Mouse (Mus musculus): ENCODE measurements around the gene Slc22a17. TPM values are rescaled to one million over a fixed set of nuclear protein-coding genes. Genes with fewer than 3 reads are reported as not detected.

Gene Slc22a17
- polyA plus RNA-seq, 1 experiment, result 148 TPM

DNA sequence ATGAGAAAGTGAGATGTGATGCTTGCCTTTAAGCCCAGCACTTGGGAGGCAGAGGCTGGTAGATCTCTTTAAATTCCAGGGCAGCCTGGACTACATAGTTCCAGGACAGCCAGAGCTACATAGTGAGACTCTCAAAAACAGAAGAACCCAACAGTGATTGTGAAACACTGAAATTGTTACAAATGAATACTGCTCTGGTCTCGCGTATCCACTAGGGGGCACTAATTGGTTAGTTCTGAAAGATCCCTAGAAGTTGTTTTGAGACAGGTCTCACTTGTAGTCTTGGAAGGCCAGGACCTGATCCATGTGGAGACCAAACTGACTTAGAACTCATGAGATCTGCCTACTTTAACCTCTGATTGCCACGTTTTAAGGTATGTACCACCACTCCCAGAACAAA lies 12.5 kb downstream of the Slc22a17 start:
- DNase-seq (ENCODE audit: low spot score), result no peak

DNA sequence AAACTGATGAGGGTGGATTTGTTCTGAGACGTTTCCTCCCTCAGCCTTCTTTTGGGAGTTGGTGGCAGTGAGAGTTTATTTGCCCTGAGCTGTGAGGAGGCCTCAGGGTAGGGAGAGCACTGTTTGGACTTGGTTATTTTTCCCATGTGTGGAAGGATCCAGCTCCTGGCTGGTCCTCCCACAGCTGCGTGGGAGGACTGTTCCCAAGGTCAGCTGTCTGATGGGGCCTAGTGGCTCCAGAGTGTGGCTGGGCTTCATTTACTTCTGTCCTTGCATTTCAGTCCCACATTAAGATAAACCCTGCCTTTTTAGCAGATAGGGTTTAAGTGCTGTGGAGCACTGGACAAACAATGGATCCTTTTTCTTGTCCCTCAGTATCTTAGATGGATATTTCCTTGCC lies 15.5 kb downstream of the Slc22a17 start:
- no peak for DNase-seq (ENCODE audit: low spot score)

DNA sequence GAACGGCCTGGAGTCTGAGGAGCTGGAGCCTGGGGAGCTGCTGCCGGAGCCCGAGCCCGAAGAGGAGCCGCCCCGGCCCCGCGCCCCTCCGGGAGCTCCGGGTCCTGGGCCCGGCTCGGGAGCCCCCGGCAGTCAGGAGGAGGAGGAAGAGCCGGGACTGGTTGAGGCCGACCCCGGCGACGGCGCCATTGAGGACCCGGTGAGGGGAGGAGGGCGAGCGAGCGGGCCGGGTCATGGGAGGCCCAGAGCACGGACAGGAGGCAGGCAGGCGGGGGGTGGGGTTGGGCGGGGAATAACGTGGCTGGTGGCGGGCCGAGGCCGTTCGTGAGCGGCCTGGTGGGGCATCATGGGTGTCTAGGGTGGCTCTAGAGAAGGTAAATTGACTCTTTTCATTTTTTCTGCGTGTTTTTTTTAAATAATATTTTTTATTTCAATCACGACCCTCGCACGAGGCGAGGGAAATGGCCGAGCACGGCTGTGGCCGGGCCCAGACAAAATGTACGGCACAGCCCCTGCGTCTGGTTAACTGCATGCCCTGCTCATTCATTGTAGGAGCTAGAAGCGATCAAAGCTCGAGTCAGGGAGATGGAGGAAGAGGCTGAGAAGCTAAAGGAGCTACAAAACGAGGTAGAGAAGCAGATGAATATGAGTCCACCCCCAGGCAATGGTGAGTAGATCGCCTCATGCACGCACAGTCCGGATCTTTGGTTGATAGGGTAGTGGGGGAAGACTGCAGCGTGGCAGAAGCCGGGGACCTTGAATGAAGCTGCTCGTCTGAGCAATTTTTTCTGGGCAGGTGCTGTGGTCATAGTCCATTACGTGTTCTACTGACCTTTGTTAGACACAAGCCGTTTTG lies 18.4 kb downstream of the Slc22a17 start:
- no peak for DNase-seq (ENCODE audit: low spot score)

DNA sequence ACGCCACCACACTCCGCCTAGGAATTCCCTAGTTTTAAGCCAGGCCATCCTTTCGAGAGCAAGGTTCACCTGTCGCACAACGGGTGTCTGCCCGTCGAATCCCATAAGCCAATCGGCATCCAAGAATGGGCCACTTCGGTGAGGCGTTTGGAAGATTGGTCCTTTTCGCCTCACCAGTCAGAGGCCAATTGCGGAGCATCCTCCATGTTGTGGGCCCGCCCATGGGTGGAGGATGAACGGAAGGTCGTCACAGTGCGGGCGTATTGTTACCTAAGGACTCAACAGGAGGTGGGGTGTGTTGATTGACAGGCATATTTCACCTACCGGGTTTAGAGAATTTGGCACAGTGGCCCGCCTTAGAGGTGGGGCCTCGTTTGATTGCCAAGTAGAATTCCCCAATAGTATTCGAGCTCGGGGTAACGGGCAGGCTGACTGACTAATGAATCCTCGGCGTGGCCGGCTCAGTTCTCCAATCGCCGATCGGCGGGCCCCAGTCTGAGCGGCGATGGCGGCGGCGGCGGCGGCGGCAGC lies 19.2 kb downstream of the Slc22a17 start:
- peak; percentile 93 for DNase-seq (ENCODE audit: low spot score)

DNA sequence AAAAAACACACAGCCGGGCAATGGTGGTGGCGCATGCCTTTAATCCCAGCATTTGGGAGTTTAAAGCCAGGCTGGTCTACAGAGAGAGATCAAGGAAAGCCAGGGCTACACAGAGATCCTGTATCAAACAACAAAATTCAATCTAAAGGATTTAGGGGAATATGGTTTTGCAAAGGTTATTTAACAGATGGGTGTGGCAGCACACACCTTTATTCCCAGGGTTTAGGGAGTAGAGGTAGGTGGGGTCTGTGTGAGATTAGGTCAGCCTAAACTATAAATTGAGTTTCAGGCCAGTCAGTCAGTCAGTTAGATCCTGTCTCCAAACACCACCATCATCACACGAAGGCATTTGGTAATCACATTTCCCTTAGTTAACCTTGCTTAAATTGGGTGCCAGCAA lies 20.7 kb downstream of the Slc22a17 start, which contains the start of gene Pabpn1:
Gene Pabpn1 (plus strand): TSS at position 301 of the 400 bp plus-strand sequence.
- DNase-seq (ENCODE audit: low spot score), result no peak

DNA sequence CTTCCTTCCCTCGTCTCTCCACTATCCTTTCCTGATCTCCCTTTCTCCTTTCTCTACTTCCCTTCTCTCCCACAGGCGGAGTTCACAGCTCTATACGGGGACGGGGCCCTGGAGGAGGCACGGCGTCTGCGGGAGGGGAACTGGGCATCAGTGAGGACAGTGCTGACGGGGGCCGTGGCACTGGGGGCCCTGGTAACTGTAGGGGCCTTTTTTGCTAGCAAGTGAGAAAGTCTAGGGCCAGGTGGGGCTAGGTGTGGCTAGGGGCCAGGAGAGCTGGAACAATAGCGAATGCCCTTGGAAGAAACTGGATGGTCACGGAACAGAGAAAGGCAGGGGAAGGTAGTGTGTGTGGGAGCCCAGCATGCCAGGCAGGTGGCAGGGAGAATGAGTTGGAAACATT lies 27.6 kb downstream of the Slc22a17 start:
- DNase-seq (ENCODE audit: low spot score), result no peak

DNA sequence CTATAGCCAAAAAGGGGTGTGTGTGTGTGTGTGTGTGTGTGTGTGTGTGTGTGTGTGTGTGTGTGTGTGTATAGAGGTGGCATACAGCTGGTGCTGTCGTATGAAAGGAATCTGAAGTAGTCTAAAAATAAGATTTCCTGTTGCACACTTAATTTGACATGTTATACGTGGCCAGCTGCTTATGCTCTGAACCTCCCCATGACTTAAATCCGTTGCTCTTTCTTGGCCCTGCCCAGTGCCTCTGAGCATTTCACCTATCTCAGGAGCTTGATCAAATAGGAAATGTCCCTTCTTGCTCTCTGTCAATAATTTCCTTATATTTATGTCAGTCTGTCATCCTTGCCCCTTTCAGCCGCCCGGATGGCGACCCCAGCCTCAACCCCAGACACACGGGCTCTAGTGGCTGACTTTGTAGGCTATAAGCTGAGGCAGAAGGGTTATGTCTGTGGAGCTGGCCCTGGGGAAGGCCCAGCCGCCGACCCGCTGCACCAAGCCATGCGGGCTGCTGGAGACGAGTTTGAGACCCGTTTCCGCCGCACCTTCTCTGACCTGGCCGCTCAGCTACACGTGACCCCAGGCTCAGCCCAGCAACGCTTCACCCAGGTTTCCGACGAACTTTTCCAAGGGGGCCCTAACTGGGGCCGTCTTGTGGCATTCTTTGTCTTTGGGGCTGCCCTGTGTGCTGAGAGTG lies 28.8 kb downstream of the Slc22a17 start:
- no peak for DNase-seq (ENCODE audit: low spot score)

DNA sequence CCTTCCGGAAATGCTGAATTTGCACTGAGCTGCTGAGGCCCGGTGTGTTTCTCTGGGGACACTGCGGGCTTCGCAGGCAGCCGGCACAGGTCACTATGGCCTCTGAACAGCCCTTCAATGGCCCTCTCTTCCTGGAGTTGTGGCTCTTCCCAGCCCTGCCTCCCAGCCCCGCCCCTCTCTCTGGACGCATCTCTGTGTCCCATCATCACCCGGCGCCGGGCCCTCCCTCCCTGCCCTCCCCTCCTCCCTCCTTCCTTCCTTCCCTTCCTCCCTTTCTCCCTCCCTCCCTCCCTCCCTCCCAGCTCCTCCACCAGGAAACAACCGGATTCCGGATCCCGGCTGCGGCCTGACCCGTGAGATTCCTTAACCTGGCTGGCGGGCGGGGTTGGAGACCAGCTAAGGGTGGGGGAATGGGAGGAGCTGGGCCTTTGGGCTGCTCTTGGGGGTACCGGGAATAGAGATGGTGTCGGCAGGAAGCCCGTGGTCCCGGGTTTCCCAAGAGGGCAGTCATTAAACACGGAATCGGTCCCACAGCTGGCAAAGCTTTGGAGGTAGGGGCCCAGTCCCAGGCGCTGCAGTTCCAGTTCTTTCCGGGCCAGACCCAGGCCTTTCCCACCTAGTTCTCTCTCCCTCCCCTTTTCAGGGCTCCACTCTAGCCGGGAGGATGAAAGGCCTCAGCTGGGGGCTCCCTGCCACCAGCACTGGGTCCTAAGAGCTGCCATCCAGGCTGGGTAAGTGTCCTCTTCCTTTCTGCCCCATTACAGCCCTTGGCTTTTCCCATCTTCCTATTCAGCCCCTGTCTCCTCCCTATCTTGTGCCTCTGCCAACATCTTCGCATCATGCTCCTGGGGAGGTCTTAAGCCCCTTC lies 29.5 kb downstream of the Slc22a17 start, which contains the start of the genes Bcl2l2 and Gm20521:
Gene Bcl2l2 (plus strand): TSS at position 224 of the 868 bp plus-strand sequence.
Gene Gm20521 (plus strand): TSS at position 288 of the 868 bp plus-strand sequence.
- DNase-seq (ENCODE audit: low spot score), result peak; percentile 66

DNA sequence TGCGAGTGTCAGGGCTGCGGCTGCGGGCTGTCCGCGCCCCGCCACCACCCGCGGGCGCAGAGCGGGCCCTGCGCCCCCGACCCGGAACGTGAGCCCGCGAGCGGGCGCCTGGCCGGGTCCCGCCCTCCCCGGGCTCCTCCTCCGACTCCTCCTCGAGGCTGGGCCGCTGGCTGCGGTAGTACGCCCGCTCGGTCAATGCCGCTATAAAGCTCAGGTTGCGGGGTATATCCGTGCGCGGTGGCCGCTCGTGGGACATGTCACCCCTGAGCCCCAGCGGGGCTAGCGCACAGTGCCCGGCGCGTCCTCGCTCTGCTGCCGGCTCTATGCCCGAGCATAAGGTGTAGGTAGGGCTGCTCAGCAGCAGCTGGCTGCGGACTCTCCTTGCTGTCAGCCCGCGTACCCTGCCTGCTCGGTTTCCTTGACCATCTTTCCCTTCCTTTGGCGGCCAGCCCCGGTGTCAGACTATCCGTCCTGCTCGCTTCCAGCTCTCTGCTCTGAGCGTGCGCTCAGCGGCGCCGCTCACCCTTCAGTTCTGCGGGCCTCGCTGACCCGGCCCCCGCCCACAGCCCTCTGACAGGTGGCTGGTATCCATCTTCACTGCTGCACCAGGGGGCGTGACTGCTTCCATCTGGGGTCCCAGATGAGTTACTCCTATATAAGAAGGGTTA lies 35.8 kb downstream of the Slc22a17 start, which contains the start of gene Ppp1r3e:
Gene Ppp1r3e (minus strand): TSS at position 503 of the 668 bp plus-strand sequence.
- peak; percentile 74 for DNase-seq (ENCODE audit: low spot score)

DNA sequence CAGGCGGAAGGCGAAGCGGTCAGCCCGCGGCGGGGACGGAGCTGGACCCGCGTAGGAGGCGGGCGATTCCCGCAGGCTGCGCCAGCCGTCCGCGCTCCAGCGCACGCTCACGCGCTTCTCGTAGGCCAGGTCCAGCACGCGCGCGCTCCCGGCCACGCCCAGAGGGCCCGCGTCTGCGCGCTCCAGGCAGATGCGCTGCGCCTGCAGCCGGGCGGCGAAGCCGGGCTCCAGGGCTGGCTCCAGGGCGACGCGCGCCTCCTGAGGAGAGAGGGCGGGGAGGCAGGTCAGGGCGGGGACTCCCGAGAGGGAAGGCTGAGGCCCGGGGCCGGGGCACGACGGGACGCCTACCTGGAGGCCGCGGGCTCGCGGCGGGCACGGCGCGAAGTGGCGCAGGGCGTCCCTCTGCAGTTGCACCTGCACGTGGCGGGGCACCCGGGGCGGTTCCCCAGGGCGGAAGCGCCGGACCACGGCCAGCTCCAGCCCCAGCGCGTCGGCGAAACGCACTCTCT lies 36.3 kb downstream of the Slc22a17 start:
- peak; percentile 87 for DNase-seq (ENCODE audit: low spot score)

DNA sequence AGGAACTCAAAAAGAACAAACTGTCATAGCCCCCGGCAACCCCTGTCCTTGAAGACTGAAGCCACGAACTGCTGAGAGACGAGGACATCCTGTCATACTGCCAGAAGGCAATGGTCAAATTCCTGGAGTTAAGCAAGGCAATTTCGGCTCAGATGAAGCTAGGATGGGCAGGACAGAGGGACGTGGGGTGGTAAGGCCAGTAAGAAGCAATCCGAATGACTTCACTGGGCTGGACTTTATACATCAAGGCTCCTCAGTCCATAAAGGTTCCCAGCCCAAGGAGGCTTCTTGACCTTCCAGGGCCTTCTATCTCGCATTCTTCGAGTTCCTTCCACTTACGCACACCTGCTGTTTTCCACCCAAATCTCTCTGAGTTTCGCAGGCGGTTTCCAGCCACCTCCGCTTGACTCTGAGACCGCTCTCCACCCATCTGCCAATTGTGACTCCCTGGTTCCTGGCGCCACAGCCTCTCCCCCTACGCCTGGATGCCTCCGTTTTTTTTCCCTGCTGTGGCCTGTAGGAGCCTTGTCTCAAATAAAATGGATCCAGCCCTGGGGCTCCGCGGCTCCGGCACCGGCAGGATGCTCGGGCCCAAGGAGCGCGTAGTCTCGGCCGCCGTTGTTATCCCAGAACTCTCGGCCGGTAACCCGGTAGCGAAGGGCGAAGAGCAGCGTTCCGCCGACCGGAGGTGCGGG lies 36.9 kb downstream of the Slc22a17 start:
- DNase-seq (ENCODE audit: low spot score), result no peak

DNA sequence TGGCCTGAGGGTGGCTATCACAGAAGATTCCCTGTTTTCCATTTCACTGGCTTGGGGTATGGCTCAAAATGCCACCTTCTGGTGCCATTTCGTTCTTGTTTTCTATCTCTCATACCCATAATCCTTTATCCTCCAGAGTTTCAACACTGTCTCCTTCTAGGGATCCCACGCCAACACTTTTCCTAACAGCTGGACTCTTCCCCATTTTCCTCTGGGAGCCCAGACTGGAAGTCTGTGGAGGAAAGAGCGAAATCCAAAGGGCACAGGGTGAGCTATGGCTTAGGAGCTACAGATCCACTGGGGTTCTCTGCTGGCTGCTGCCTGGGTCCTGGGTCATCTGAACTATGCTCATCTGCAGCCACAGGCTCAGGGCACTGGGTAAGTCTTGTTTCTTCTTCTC lies 38.8 kb downstream of the Slc22a17 start:
- no peak for DNase-seq (ENCODE audit: low spot score)

DNA sequence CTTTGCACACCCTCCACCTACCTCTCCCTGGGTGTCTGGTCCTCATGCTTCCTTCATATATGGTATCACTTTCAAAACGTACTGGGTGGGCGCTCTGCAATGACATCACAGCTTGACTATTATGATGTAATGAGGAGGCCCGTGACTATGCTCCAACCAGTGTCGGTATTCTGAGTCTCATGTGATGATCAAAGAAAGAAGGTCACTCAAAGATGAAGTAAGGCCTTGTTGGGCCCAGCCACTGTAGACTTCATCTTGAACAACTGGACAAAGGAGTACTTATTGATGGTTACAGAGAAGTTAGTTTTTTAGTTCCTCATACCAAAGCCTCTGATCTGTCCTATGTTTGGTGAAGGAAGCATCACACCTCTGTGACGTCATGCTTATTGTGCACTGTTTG lies 42.1 kb downstream of the Slc22a17 start, which contains the start of gene Homez:
Gene Homez (minus strand): TSS at position 101 of the 400 bp plus-strand sequence.
- no peak for DNase-seq (ENCODE audit: low spot score)

DNA sequence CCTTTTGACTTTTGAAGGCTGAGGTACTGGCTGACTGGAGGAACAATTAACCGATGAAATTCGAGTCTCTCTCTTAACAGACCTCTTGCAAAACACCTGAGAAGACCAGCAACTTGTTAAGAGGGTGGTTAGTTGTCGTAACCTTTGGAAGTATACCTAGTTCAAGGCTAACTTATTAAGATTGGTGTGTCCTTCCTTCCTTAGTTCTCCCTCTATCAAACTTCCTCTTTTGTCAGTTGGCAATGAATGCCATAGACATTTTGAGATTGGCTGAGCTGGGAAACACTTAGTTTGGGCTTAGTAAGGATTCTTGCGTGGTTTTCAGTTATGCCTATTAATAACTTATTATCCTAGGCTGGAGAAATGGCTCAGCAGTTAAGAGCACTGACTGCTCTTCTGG lies 44.9 kb downstream of the Slc22a17 start:
- DNase-seq (ENCODE audit: low spot score), result no peak

DNA sequence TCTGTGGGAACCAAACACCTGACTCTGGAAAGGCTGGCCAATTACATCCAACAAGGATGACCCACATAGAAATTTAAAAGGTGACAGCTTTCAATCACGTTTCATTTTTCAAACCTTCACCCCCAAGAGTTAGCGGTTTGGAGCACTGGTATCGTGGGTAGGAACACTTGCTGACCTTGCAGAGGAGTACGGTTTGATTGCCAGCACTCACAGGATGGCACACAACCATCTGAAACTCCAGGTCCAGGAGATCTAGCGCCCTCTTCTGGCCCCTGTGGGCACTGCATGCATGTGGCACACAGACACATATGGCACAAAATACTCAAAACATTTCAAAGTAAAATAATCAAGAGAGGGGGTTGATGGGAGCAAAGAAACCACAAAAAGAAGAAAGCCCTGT lies 46.0 kb downstream of the Slc22a17 start:
- DNase-seq (ENCODE audit: low spot score), result no peak

DNA sequence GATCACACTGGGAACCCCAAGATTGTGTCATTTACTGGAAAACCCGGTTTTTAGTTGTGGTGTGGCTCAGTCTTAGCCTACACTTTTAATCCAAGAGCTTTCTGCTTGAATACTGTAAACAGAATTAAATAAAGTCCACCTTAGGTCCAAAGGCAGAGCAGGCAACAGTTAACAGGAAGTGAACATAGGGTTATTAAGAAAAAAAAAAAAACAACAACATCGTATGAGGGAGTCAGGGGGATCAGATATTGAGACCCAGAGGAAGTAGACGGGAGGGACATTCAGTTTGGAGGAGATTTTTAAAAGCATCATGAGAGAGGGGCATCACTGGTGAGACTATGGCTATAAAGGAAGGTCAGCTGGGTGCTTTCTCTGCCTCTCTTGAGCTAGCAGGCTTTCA lies 46.7 kb downstream of the Slc22a17 start:
- no peak for DNase-seq (ENCODE audit: low spot score)

DNA sequence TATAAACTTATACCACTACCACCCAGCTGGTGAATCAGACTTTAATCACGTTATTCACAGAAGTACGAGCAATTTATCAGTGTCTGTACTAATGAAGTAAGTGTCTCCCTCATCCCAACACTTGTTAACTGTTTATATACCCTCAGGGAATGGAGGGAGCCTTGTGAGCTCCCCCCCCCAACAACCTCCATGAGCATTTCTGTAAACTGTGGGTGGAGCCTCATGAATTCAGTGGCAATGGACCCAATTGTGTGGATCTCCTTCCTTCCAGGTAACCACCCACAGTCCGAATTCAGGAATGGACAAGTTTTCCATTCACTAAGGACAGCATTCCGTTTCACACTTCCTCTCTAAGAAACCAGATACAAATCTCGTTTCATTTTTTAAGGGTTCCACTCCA lies 47.3 kb downstream of the Slc22a17 start:
- no peak for DNase-seq (ENCODE audit: low spot score)

DNA sequence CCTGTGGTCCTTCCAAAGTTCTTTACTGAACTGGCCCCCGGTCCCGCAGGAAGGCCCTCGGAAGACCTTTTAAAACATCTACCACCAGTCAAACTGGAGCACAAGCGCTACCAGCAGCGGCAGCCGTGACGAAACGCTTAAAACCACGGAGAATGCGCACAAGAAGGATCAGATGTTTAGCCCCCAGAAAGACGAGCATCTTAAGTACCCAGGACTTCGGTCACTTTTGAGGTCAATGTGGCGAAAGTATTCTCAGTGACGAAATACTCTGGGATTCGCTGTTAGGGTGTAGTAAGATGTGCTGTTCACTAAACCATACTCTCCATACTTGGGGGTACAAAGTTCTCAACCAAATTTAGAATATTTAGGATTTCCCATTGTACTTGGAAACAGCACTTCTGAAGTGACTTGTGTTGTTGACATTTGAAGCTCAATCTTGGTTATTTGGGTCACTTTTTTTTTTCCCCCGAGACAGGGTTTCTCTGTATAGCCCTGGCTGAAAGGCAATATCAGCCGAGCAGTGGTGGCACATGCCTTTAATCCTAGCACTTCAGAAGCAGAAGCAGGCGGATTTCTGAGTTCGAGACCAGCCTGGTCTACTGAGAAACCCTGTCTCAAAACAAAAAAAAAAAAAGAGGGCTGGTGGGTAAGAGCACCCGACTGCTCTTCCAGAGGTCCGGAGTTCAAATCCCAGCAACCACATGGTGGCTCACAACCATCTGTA lies 48.5 kb downstream of the Slc22a17 start:
- no peak for DNase-seq (ENCODE audit: low spot score)
